Mouse (Mus musculus): Measurements from ENCODE around the gene Srrm2.

DNA sequence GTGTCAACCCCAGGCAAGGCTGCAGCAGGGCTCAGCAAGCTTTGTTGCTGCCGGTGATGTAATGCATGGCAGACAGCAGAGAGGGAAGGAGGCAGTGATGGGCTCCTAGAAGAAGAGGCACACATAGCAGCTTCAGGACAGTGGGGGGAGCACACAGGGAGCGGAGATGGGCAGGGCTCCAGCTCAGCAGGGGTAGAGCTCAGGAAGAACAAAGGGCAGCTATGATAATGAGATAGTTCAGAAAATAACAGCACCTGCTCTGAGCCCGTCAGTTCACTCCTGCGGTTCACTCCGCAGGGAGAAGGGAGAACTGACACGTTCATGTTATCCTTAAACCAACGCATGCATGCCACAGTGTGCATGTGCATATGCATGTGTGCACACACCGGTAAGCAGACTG is 31.5 kb upstream of the Srrm2 start:
- TF ChIP-seq CTCF (IDR thresholded peaks at IDR 0.05; ENCODE audit: low read depth) = no peak
- TF ChIP-seq EP300 (IDR thresholded peaks at IDR 0.05; ENCODE audit: low read depth) = no peak

Measured in heart, postnatal 0 days (tissue).